Mouse (Mus musculus): ENCODE data around the gene Tbxas1.

- no peak for TF ChIP-seq EP300 (IDR thresholded peaks at IDR 0.05)
- no peak for TF ChIP-seq CTCF (IDR thresholded peaks at IDR 0.05)
Measured at GRCm38 (mm10) chr6:38902820-38903439, 27.7 kb downstream of the Tbxas1 start.

Measured in lung, postnatal 0 days (tissue).